Mouse (Mus musculus) megakaryocyte, embryonic 14.5 days (primary cell): ENCODE measurements around the gene Gm8453.
"Not testable (repeated sequence)": the region's sequence is repeated elsewhere in the genome, so short reads cannot be mapped to it uniquely, and the experiment has no call there.

ENCODE experiments used
- FLI1 ChIP-seq: IDR thresholded peaks from 2 replicates; pipeline ENCODE4 v1.6.1; 2012; ENCODE audit warnings: low read length, inconsistent platforms, mixed read lengths
- GATA1 ChIP-seq: IDR thresholded peaks from 3 replicates; pipeline ENCODE4 v1.6.1; 2012; ENCODE audit warnings: mixed read lengths, low read length, inconsistent platforms, borderline replicate concordance

DNA sequence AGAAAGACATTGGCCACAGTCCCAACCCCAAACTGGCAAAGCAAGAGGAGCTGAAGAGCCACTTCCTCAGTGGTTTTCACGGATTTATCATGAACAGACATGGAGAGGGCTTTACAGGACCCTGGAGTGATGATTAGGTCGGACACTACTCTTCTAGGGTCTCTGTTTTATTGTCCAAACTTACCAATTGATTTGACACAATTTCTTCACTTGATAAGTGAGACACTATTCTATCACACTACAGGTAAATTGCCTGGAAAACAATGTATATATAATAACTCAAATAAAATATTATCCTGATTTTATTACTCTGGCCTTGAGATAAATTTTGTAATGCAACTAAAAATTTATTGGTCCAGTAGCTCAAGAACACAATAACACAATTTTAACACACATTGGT lies at the start of gene Gm8453:
- not testable (repeated sequence) for TF ChIP-seq GATA1, FLI1
